Mouse (Mus musculus) spleen, postnatal 10 days (tissue): ENCODE measurements around the gene Armcx2.
"Not testable (repeated sequence)": the region's sequence is repeated elsewhere in the genome, so short reads cannot be mapped to it uniquely, and the experiment has no call there.

ENCODE experiments used
- DNase-seq, 2 experiments: peaks; one replicate each; pipeline ENCODE4 v3.0.0; 2021 to 2022; ENCODE audit warnings: low spot score in 2 of 2

Gene Armcx2

GRCm38 (mm10) chrX:134808755-134809224, at the start of gene Armcx2:
TSS of gene Armcx2 (minus strand) at chrX:134809221.
- DNase-seq: peak in 1 of 2 experiments; percentile 37

GRCm38 (mm10) chrX:134849662-134850061, 40.6 kb upstream of the Armcx2 start:
- no peak for DNase-seq

- DNase-seq: no peak
Observed at GRCm38 (mm10) chrX:134844424-134844823, 35.4 kb upstream of the Armcx2 start.

- no peak for DNase-seq
Observed at GRCm38 (mm10) chrX:134830508-134830907, 21.5 kb upstream of the Armcx2 start.

GRCm38 (mm10) chrX:134807833-134808754, 927 bp downstream of the Armcx2 start:
- no peak for DNase-seq

- no peak for DNase-seq
Observed at GRCm38 (mm10) chrX:134787728-134788127, 21.3 kb downstream of the Armcx2 start.

- not testable (repeated sequence) for DNase-seq
Observed at GRCm38 (mm10) chrX:134763428-134764198, 45.4 kb downstream of the Armcx2 start.

- DNase-seq: no peak
Observed at GRCm38 (mm10) chrX:134757293-134757995, 51.6 kb downstream of the Armcx2 start.

GRCm38 (mm10) chrX:134756434-134757292, 52.4 kb downstream of the Armcx2 start, which contains the start of gene Armcx3:
TSS of gene Armcx3 (plus strand) at chrX:134756595.
- peak; percentile 17 to 45 for DNase-seq
